Mouse (Mus musculus): ENCODE measurements around the gene Tmbim4. TPM values are rescaled to one million over a fixed set of nuclear protein-coding genes. Genes with fewer than 3 reads are reported as not detected.

Tmbim4 gene
- polyA plus RNA-seq, 1 experiment from 2014 or later = 96.4 TPM

DNA sequence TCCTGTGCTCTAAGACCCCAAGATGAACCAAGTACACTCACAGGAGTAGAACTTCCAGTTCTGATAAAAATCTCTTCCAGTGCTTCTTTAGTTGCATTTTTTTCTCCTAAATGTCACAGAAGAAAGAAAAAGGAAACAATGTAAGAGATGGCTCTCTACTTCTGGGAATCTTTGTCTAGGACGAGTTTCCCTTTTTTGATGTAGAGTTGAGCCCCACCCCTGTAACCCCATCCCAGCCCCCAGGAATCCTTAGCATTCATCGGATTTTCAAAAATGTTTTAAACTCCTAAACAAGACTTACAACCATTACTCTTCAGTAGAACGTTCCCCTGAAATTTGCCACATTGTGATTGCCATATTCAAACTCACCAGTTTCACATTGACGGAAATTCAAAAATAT is 31.1 kb upstream of the Tmbim4 start:
- Histone ChIP-seq H3K36me3 (no peaks in the 10 kb centered on the region), H3K4me2 (no peak overlapping the region), H3K9ac (no peak overlapping the region), H3K9me3 (no peaks in the 10 kb centered on the region), H3K4me1 (peaks cover 3% of the 10 kb centered on the region; the same call in 1 of the 2 replicates), H3K27ac (no peak overlapping the region), H3K27me3 (no peaks in the 10 kb centered on the region), H3K4me3 (no peak overlapping the region)
- 71% methylated on average over 4 of the region's 4 CpGs for WGBS
- ATAC-seq (ENCODE audit: borderline replicate concordance, extremely low read depth, low FRiP score, low TSS enrichment) = no peak

DNA sequence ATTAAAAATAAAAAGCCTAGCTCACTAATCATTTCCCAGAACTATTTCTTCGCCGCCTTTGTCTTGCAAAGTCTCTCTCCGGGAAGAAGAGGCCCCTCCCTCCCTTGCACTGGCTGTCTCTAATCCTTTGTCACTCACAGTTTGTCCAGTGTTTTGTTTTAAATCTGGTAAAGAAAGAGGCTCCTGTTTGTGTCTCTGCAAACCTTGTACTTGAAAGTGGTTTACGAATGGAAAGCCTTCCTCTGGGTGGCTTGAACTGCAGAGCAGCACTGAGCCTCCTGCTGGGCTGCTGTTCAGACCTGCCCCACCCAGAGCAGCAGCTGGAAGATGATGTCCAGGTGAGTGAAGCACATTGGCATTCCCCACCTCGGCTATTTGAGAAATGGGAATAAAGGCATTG is 30.1 kb upstream of the Tmbim4 start:
- 45% methylated on average over 5 of the region's 5 CpGs for WGBS
- Histone ChIP-seq H3K4me1 (peaks cover 3% of the 10 kb centered on the region; the same call in 1 of the 2 replicates), H3K9me3 (no peaks in the 10 kb centered on the region), H3K4me3 (no peak overlapping the region), H3K4me2 (no peak overlapping the region), H3K9ac (no peak overlapping the region), H3K36me3 (no peaks in the 10 kb centered on the region), H3K27me3 (no peaks in the 10 kb centered on the region), H3K27ac (no peak overlapping the region)
- no peak for ATAC-seq (ENCODE audit: borderline replicate concordance, extremely low read depth, low FRiP score, low TSS enrichment)

DNA sequence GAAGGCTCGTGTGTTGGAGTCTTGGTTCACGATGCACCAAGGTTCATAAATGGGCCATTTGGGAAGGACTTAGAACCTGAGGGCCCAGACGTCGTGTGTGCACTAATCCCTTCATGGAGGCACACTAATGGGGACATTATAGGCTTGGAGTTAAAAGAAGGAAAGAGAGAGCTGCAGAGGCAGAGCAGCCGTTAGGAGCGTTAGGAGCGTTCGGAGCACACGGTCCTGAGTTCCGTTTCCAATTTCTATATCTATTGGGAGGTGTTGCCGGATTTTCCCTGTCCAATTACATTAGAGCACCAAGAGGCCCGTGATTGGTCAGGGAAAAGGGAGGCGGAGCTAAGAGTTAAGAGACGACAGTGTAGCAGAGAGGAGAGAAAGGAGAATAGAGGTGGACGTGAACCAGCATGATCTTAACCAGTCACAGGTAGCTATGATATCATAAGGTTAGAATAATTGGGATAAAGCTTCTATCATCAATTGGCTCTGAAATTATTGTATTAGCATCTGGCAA is 27.1 kb upstream of the Tmbim4 start:
- no peak overlapping the region for H3K4me2 ChIP-seq
- no peak overlapping the region for H3K9ac ChIP-seq
- 83% methylated on average over 15 of the region's 15 CpGs for WGBS
- no peak overlapping the region for H3K4me3 ChIP-seq
- ATAC-seq (ENCODE audit: borderline replicate concordance, extremely low read depth, low FRiP score, low TSS enrichment) = no peak
- peaks cover 1% of the 10 kb centered on the region; the same call in 1 of the 2 replicates for H3K4me1 ChIP-seq
- no peaks in the 10 kb centered on the region for H3K27me3 ChIP-seq
- no peaks in the 10 kb centered on the region for H3K9me3 ChIP-seq
- H3K27ac ChIP-seq = no peak overlapping the region
- H3K36me3 ChIP-seq = no peaks in the 10 kb centered on the region

DNA sequence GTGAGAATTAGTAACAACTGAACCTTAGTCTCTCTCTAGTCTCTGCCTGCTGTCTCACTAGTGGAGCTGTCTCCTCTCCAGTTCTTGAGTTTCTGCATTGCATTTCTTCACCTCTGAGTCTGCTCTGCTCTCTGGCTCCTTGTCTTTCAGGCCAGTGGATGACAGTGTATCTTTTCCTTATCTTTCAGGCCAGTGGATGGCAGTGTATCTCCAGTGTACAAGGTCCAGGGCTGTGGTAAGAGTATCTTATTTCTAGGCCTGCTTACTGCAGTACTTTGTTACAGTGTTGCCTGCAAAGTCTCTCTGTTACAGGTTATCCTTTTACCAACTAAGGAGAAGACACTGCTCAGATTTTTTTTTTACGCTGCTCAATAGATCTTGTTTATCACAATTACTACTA is 18.5 kb upstream of the Tmbim4 start:
- no peak for ATAC-seq (ENCODE audit: borderline replicate concordance, extremely low read depth, low FRiP score, low TSS enrichment)
- Histone ChIP-seq H3K4me3 (no peak overlapping the region), H3K4me2 (no peak overlapping the region), H3K27me3 (no peaks in the 10 kb centered on the region), H3K27ac (no peak overlapping the region), H3K36me3 (no peaks in the 10 kb centered on the region), H3K4me1 (no peaks in the 10 kb centered on the region), H3K9me3 (no peaks in the 10 kb centered on the region), H3K9ac (no peak overlapping the region)
- 91% methylated on average over 1 of the region's 1 CpGs for WGBS

DNA sequence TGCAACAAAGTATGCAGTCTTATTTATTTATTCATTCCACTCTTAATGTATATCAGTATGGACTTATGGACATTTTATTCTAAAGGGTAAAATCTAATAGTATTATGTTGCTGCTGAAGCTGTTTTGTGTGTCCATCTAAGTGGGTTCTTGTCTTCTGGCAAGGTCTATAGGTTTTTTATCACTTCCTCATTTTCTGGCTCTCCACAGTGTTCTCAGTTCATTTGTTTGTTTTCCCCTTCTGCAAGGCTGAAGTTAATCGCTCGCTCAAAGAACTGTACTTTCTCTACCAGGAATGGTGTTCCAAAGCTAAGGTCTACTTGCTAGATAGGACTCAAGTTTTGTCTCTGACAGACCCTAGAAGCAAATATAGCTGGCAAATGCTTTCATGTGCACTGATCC is 18.0 kb upstream of the Tmbim4 start:
- no peak overlapping the region for H3K4me2 ChIP-seq
- no peak for ATAC-seq (ENCODE audit: borderline replicate concordance, extremely low read depth, low FRiP score, low TSS enrichment)
- 67% methylated on average over 2 of the region's 2 CpGs for WGBS

DNA sequence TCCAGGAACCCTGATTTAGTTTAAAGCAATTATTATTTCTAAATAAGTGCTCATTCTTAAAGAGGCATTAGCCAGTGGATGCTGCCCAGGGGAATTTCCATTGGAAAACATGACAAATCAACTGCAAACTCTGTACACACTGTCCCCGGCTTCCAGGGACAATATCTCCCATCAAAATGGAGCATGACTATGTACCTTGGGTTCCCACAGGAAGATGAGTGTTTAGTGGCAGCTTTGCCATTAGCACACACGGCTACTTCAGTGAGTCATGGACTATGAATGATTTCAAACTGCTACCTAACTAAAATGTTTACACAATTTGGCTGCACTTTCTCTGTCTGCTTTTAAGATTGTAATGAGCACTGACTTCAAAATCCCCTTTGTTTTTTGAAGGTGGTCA is 12.9 kb upstream of the Tmbim4 start:
- H3K4me1 ChIP-seq = no peaks in the 10 kb centered on the region
- H3K9ac ChIP-seq = no peak overlapping the region
- no peaks in the 10 kb centered on the region for H3K9me3 ChIP-seq
- H3K27ac ChIP-seq = no peak overlapping the region
- ATAC-seq (ENCODE audit: borderline replicate concordance, extremely low read depth, low FRiP score, low TSS enrichment) = no peak
- H3K4me3 ChIP-seq = no peak overlapping the region
- H3K27me3 ChIP-seq = no peaks in the 10 kb centered on the region
- no peaks in the 10 kb centered on the region for H3K36me3 ChIP-seq
- no peak overlapping the region for H3K4me2 ChIP-seq
- WGBS = 47% methylated on average over 2 of the region's 2 CpGs

More for the DNA sequence above, 18.0 kb upstream of the Tmbim4 start:
- H3K27ac ChIP-seq = no peak overlapping the region
- H3K27me3 ChIP-seq = no peaks in the 10 kb centered on the region
- H3K4me1 ChIP-seq = no peaks in the 10 kb centered on the region
- no peak overlapping the region for H3K9ac ChIP-seq
- H3K4me3 ChIP-seq = no peak overlapping the region
- no peaks in the 10 kb centered on the region for H3K9me3 ChIP-seq
- H3K36me3 ChIP-seq = no peaks in the 10 kb centered on the region

DNA sequence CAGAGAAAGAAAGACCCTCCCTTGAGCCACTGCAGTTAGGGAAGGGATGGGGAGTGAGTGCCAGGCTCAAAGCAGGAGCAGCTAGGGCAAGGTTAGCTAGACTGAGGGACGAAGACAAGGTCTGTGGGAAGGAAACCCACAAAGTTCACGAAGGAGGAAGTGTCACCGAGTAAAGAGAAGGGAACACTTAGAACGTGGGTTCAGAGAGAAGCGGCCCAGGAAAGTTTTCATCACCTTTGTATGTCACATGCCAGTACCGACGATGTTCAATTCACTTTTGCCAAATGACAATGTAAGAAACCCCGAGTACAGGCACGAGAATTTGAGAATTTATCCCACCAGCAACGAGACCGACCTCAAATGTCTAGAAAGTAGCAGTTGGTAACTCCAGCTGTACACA is 12.1 kb upstream of the Tmbim4 start:
- H3K27ac ChIP-seq = no peak overlapping the region
- no peaks in the 10 kb centered on the region for H3K9me3 ChIP-seq
- H3K4me2 ChIP-seq = no peak overlapping the region
- no peaks in the 10 kb centered on the region for H3K36me3 ChIP-seq
- no peak for ATAC-seq (ENCODE audit: borderline replicate concordance, extremely low read depth, low FRiP score, low TSS enrichment)
- no peaks in the 10 kb centered on the region for H3K27me3 ChIP-seq
- 56% methylated on average over 11 of the region's 11 CpGs for WGBS
- H3K9ac ChIP-seq = no peak overlapping the region
- no peak overlapping the region for H3K4me3 ChIP-seq
- no peaks in the 10 kb centered on the region for H3K4me1 ChIP-seq

DNA sequence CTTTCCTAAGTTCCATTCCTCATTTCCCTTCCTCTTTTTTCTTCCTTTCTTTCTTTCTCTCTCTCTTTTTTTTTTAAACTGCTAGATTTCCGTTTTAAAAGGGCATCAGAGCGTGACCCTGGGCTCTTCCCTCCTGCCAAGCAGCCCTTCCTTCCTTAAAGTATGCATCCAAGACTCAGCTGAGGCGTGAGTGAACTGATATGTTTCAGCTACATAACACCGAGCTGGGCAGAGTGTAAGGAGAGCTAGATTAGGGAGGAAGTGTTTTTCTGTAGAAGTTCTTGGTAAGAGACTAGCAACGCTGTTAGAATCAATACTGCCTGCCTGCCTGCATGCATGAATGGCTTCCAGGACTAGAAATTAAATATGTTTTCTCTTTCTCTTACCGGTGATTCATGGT is 11.6 kb upstream of the Tmbim4 start:
- H3K9ac ChIP-seq = no peak overlapping the region
- H3K36me3 ChIP-seq = no peaks in the 10 kb centered on the region
- 31% methylated on average over 6 of the region's 6 CpGs for WGBS
- no peak overlapping the region for H3K27ac ChIP-seq
- H3K4me1 ChIP-seq = no peaks in the 10 kb centered on the region
- no peaks in the 10 kb centered on the region for H3K27me3 ChIP-seq
- H3K9me3 ChIP-seq = no peaks in the 10 kb centered on the region
- H3K4me2 ChIP-seq = no peak overlapping the region
- no peak overlapping the region for H3K4me3 ChIP-seq
- ATAC-seq (ENCODE audit: borderline replicate concordance, extremely low read depth, low FRiP score, low TSS enrichment) = no peak

DNA sequence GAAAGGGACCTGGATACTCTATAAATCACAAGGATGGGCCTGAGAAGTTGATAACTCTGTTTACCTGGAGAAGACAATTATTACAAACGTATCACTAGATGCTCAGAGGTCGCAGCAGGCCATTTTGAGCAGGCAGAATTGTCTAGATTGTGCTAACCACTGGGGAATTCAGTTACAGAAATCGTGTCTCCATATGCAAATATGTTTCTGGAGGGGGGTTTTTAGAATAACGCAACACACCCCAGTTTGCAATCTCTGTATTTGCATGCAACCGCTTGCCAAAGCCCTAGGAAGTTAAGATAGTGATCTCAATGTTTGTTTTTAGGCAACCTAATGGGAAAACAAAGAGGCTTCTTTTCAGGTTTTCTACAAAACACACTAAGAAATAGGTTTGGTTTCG is 10.2 kb upstream of the Tmbim4 start:
- Histone ChIP-seq H3K4me1 (no peaks in the 10 kb centered on the region), H3K4me3 (no peak overlapping the region), H3K27ac (no peak overlapping the region), H3K9me3 (no peaks in the 10 kb centered on the region), H3K36me3 (no peaks in the 10 kb centered on the region), H3K27me3 (no peaks in the 10 kb centered on the region), H3K4me2 (no peak overlapping the region), H3K9ac (no peak overlapping the region)
- 81% methylated on average over 6 of the region's 6 CpGs for WGBS
- ATAC-seq (ENCODE audit: borderline replicate concordance, extremely low read depth, low FRiP score, low TSS enrichment) = no peak

DNA sequence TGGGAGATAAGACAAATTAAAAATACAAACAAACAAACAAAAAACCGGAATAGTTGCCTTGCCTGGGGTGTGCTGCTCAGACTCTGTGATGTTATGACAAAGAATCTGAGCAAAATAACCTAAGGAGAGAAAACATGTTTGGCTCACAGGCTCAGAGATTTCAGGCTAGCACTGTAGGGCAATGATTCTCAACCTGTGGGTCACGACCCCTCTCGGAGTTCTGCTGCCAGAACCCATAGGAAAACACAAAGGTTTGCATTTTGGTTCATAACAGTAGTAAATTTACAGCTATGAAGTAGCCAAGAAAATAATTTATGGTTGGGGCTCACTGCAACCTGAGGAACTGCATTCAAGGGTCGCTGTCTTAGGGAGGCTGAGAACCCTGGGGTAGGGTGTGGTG is 9.1 kb upstream of the Tmbim4 start:
- ATAC-seq (ENCODE audit: borderline replicate concordance, extremely low read depth, low FRiP score, low TSS enrichment) = no peak
- 70% methylated on average over 4 of the region's 4 CpGs for WGBS
- no peaks in the 10 kb centered on the region for H3K9me3 ChIP-seq

DNA sequence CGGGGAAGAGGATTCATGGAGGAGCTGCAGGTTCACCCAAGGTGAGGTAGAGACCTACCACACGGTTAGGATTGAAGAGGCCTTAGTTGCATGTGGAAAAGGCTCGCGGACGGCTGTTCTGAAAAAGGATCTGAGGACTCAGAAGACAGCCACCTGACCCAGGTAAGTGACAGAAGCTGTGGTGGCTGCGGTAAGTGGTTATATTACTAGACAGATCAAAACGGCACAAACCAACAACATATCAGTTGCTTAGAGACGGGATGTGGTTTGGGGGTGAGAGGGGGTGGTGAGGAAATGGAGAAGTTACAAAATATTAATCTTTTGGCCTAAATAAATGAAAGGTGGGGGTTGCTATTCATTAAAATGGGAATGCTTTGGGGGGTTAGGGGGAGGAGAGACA is 8.1 kb upstream of the Tmbim4 start:
- no peak overlapping the region for H3K4me2 ChIP-seq
- H3K27me3 ChIP-seq = no peaks in the 10 kb centered on the region
- no peaks in the 10 kb centered on the region for H3K36me3 ChIP-seq
- no peaks in the 10 kb centered on the region for H3K9me3 ChIP-seq
- ATAC-seq (ENCODE audit: borderline replicate concordance, extremely low read depth, low FRiP score, low TSS enrichment) = no peak
- H3K9ac ChIP-seq = no peak overlapping the region
- H3K4me1 ChIP-seq = no peaks in the 10 kb centered on the region
- WGBS = 88% methylated on average over 8 of the region's 8 CpGs
- H3K4me3 ChIP-seq = no peak overlapping the region
- H3K27ac ChIP-seq = no peak overlapping the region

More for the DNA sequence above, 9.1 kb upstream of the Tmbim4 start:
- Histone ChIP-seq H3K4me3 (no peak overlapping the region), H3K36me3 (no peaks in the 10 kb centered on the region), H3K27ac (no peak overlapping the region), H3K4me1 (no peaks in the 10 kb centered on the region), H3K27me3 (no peaks in the 10 kb centered on the region), H3K9ac (no peak overlapping the region), H3K4me2 (no peak overlapping the region)

DNA sequence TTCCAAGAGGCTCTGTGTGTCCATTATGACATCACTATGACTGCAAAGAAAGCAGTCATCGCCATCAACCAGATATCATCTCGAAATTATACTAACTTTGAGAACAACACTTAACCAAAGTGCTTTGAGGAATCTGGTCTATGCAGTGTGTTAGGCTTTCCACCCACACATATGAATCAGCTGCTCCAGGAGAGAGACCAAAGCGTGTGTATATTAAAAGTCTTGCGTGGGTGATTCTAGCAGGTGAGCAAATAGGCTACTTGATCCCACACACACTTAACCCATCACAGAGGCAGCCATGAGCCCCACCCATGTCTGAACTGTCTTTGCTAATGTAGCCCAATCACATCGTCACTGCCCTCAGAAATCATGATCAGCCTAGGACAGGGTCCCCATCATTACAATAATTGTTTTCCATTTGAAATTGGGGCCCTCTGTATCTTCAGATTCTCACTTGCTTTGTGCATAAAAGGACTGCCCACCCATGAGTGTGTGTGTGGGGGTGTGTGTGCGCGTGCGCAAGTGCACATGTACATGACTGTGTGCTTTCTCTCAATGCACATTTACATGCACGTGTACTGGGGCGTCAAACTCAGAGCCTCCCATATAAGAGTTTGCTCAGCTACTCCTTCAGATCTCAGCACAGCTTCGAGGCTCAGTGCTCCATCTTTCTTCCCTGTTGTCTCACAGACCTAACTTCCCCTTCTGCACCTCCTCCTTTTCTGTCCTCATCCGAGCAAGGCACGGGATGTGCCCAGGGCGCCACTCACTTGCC is 4.1 kb upstream of the Tmbim4 start:
- Histone ChIP-seq H3K9me3 (no peaks in the 10 kb centered on the region), H3K27ac (no peak overlapping the region), H3K9ac (no peak overlapping the region), H3K4me2 (no peak overlapping the region), H3K4me1 (peaks cover 10% of the 10 kb centered on the region; the same call in 1 of the 2 replicates), H3K36me3 (no peaks in the 10 kb centered on the region), H3K27me3 (peaks cover 9% of the 10 kb centered on the region; the same call in 1 of the 2 replicates), H3K4me3 (no peak overlapping the region)
- WGBS = 67% methylated on average over 14 of the region's 14 CpGs
- no peak for ATAC-seq (ENCODE audit: borderline replicate concordance, extremely low read depth, low FRiP score, low TSS enrichment)

Measured in lung, embryonic 15.5 days (tissue).